Mouse (Mus musculus): ENCODE data around the gene Olfr1258. TPM values are rescaled to one million over a fixed set of nuclear protein-coding genes. Genes with fewer than 3 reads are reported as not detected.

Gene Olfr1258
- polyA plus RNA-seq (2021; fragmentation: Nextera tagmentation) = 0.01 TPM in 1 of 2 replicates, not detected in the other
- long read RNA-seq, experiment 1 = 0 reads
- long read RNA-seq, experiment 2 = 0 reads

GRCm38 (mm10) chr2:89927009-89927408 lies at the start of gene Olfr1258:
Gene Olfr1258 (plus strand): TSS chr2:89927309.

GRCm38 (mm10) chr2:89878137-89878536 lies 49.0 kb upstream of the Olfr1258 start, which contains the start of gene Olfr1257:
Gene Olfr1257 (plus strand): TSS chr2:89878437.

GRCm38 (mm10) chr2:89948564-89948963 lies 21.5 kb downstream of the Olfr1258 start, which contains the start of gene Olfr1259:
Gene Olfr1259 (minus strand): TSS chr2:89948664.

DNA sequence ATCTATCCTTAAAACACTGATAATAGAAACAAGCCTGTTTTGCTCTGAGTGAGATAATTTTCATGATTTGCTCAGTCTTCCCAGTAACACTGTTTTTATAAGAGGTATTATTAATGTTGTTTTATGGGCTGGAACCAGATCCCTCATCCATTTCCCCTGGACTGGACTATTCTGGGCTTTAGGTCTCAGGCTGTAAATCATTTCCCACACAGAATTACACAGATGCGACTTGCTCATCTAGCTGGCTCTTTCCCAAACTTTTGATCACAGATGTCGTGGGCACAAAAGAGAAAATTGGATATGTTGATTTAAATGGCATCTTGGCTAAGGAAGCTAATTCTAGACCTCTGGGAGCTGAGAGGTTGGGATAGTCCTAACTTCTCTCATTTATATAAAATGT lies 47.1 kb downstream of the Olfr1258 start, which contains the start of gene Olfr1260:
Gene Olfr1260 (plus strand): TSS at position 157 of the 400 bp plus-strand sequence.

Other genes with a start within 250 kb of the Olfr1258 start
- gene Olfr1252, start 202.3 kb upstream of the Olfr1258 start, polyA plus RNA-seq (2021; fragmentation: Nextera tagmentation) = not detected in 2 replicates
- not detected in 2 replicates for gene Olfr1253, start 170.2 kb upstream of the Olfr1258 start, polyA plus RNA-seq (2021; fragmentation: Nextera tagmentation)
- gene Olfr1254, start 133.7 kb upstream of the Olfr1258 start, polyA plus RNA-seq (2021; fragmentation: Nextera tagmentation) = not detected in 2 replicates
- gene Olfr1255, start 115.3 kb upstream of the Olfr1258 start, polyA plus RNA-seq (2021; fragmentation: Nextera tagmentation) = not detected in 2 replicates
- not detected in 2 replicates for gene Olfr1256, start 85.8 kb upstream of the Olfr1258 start, polyA plus RNA-seq (2021; fragmentation: Nextera tagmentation)
- gene Olfr48, start 79.1 kb upstream of the Olfr1258 start, polyA plus RNA-seq (2021; fragmentation: Nextera tagmentation) = not detected in 2 replicates
- gene Olfr1257, start 48.9 kb upstream of the Olfr1258 start, polyA plus RNA-seq (2021; fragmentation: Nextera tagmentation) = not detected in 2 replicates
- not detected in 2 replicates for gene Olfr1259, start 21.4 kb downstream of the Olfr1258 start, polyA plus RNA-seq (2021; fragmentation: Nextera tagmentation)
- gene Olfr1260, start 47.0 kb downstream of the Olfr1258 start, polyA plus RNA-seq (2021; fragmentation: Nextera tagmentation) = not detected in 2 replicates
- gene Olfr1261, start 63.9 kb downstream of the Olfr1258 start, polyA plus RNA-seq (2021; fragmentation: Nextera tagmentation) = not detected in 2 replicates
- not detected in 2 replicates for gene Olfr1262, start 72.8 kb downstream of the Olfr1258 start, polyA plus RNA-seq (2021; fragmentation: Nextera tagmentation)
- not detected in 2 replicates for gene Olfr1263, start 84.8 kb downstream of the Olfr1258 start, polyA plus RNA-seq (2021; fragmentation: Nextera tagmentation)
- gene Olfr1264, start 98.3 kb downstream of the Olfr1258 start, polyA plus RNA-seq (2021; fragmentation: Nextera tagmentation) = not detected in 2 replicates
- gene Olfr1265, start 108.0 kb downstream of the Olfr1258 start, polyA plus RNA-seq (2021; fragmentation: Nextera tagmentation) = not detected in 2 replicates
- not detected in 2 replicates for gene Olfr140, start 136.3 kb downstream of the Olfr1258 start, polyA plus RNA-seq (2021; fragmentation: Nextera tagmentation)
- not detected in 2 replicates for gene Olfr1269, start 194.1 kb downstream of the Olfr1258 start, polyA plus RNA-seq (2021; fragmentation: Nextera tagmentation)
- gene Olfr32, start 215.0 kb downstream of the Olfr1258 start, polyA plus RNA-seq (2021; fragmentation: Nextera tagmentation) = not detected in 2 replicates
- not detected in 2 replicates for gene Olfr1270, start 225.8 kb downstream of the Olfr1258 start, polyA plus RNA-seq (2021; fragmentation: Nextera tagmentation)

All from left cerebral cortex, adult 6 months (tissue).